Mouse (Mus musculus) hindbrain, embryonic 11.5 days (tissue): Measurements from ENCODE around the gene Babam2. TPM values are rescaled to one million over a fixed set of nuclear protein-coding genes. Genes with fewer than 3 reads are reported as not detected.

ENCODE experiments used
- ATAC-seq: fragments of 200-750 bp; cut with Nextera tagmentation; 2 replicates; pipeline ENCODE4 v1.8.0; 2017; ENCODE audit warnings: mild to moderate bottlenecking, moderate TSS enrichment, moderate library complexity; ENCODE audit not compliant: low FRiP score
- DNase-seq: peaks from one replicate; pipeline ENCODE4 v3.0.0-alpha.2; 2015; ENCODE audit warnings: low spot score
- H3K27ac ChIP-seq: fragments of 300-500 bp; sonication (generic); 2 replicates; pipeline ENCODE4 v1.5.1; 2014; ENCODE audit warnings: mild to moderate bottlenecking, low read depth, low read length
- H3K27me3 ChIP-seq: fragments of 300-500 bp; sonication (generic); 2 replicates; pipeline ENCODE4 v1.6.1; 2014; ENCODE audit warnings: mild to moderate bottlenecking, low read length, moderate library complexity, mixed read lengths; ENCODE audit not compliant: control insufficient read depth, insufficient read depth
- H3K36me3 ChIP-seq: fragments of 300-500 bp; sonication (generic); 2 replicates; pipeline ENCODE4 v1.6.1; 2014; ENCODE audit warnings: mild to moderate bottlenecking, low read length, moderate library complexity, mixed read lengths; ENCODE audit not compliant: control insufficient read depth, insufficient read depth
- H3K4me1 ChIP-seq: fragments of 300-500 bp; sonication (generic); replicated peaks from 2 replicates; pipeline ENCODE4 v1.6.1; 2014; ENCODE audit warnings: low read length, mixed read lengths; ENCODE audit not compliant: control insufficient read depth, insufficient read depth
- H3K4me2 ChIP-seq: fragments of 300-500 bp; sonication (generic); replicated peaks from 2 replicates; pipeline ENCODE4 v1.6.1; 2014; ENCODE audit warnings: mild to moderate bottlenecking, low read depth, low read length
- H3K4me3 ChIP-seq: fragments of 300-500 bp; sonication (generic); 2 replicates; pipeline ENCODE4 v1.5.1; 2014; ENCODE audit warnings: low read depth, low read length
- H3K9ac ChIP-seq: fragments of 300-500 bp; sonication (generic); 2 replicates; pipeline ENCODE4 v1.6.1; 2014; ENCODE audit warnings: low read depth, low read length
- H3K9me3 ChIP-seq: fragments of 300-500 bp; sonication (generic); 2 replicates; pipeline ENCODE4 v1.6.1; 2016; ENCODE audit warnings: low read length; ENCODE audit not compliant: control insufficient read depth
- WGBS: fragments of 180-500 bp; shearing (Covaris S2); extraction: QIAGEN DNeasy Blood & Tissue Kit; methylation state at CpG from one replicate; pipeline ENCODE4 v1.1.7; 2014; 5-methylcytosine and 5-hydroxymethylcytosine counted together
- polyA plus RNA-seq: library from polyadenylated mRNA; unstranded; fragments of >200 nt; fragmentation: Nextera tagmentation; extraction: Ambion mirVana; gene quantifications from 2 replicates; pipeline ENCODE4 v1.2.1, GENCODE M21; 2014

Babam2 gene
- polyA plus RNA-seq, 1 experiment from 2014 or later: 36.2 TPM

DNA sequence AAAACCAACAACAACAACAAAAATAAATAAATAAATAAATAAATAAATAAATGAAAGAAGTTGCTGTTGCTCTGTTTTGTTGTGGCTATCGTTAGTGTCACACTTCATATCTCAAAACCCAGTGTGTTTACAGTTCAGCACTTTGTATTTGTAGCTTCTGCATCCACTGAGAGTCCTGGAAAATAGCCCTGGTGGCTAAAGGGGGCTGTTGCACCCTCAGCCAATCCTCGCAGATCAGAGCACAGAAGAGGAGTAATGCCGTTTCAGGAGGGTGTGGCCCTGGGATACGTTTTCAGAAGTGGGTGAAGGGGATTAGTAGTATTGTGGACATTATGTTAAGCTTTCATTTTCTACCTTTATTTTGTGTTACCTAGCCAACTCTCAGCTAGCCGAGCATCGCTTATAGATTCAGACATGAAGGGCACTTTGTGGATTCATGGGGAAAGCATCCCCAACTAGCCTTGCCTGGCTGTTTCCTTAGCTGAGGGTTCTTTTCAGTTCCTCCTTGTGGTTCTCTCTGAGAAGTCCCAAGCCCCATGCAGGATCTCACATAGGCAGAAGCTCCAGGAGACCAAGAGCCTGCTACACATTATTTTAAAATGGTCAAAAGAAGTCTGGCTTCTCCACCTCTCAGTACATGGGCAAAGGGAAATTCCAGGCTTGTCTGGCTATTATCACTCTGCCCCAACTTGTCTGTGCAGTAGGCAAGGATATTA lies 207.6 kb downstream of the Babam2 start:
- WGBS: 83% methylated on average over 6 of the region's 6 CpGs
- DNase-seq: peak; percentile 3
- H3K27me3 ChIP-seq: no peaks in the 10 kb centered on the region
- no peaks in the 10 kb centered on the region for H3K9me3 ChIP-seq
- ATAC-seq: no peak
- H3K4me3 ChIP-seq: no peak overlapping the region
- H3K27ac ChIP-seq: no peak overlapping the region
- no peaks in the 10 kb centered on the region for H3K4me1 ChIP-seq
- no peaks in the 10 kb centered on the region for H3K36me3 ChIP-seq
- no peak overlapping the region for H3K9ac ChIP-seq
- no peak overlapping the region for H3K4me2 ChIP-seq

DNA sequence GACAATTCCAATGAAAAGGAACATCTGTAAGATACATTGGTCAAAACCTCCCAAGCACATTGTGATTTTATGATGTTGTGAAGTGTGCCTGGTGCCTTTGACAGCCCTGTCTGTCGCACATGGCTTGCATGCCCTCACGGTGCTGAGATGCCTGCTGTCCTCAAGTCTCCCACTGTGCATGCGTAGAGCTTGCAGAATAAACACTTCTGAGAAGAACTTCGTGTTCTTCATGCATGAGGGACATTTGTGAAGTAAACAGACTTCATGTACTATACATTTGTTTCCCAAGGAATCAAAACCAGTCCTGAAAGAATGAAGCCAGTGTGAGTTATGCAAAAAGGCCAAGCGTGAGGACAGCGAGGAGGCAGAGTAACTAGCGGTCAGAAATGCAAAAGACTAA lies 208.3 kb downstream of the Babam2 start:
- no peak overlapping the region for H3K4me3 ChIP-seq
- no peaks in the 10 kb centered on the region for H3K36me3 ChIP-seq
- no peaks in the 10 kb centered on the region for H3K4me1 ChIP-seq
- DNase-seq (no peak), ATAC-seq (no peak)
- 78% methylated on average over 7 of the region's 7 CpGs for WGBS
- H3K4me2 ChIP-seq: no peak overlapping the region
- H3K9me3 ChIP-seq: no peaks in the 10 kb centered on the region
- no peak overlapping the region for H3K9ac ChIP-seq
- no peaks in the 10 kb centered on the region for H3K27me3 ChIP-seq
- no peak overlapping the region for H3K27ac ChIP-seq

DNA sequence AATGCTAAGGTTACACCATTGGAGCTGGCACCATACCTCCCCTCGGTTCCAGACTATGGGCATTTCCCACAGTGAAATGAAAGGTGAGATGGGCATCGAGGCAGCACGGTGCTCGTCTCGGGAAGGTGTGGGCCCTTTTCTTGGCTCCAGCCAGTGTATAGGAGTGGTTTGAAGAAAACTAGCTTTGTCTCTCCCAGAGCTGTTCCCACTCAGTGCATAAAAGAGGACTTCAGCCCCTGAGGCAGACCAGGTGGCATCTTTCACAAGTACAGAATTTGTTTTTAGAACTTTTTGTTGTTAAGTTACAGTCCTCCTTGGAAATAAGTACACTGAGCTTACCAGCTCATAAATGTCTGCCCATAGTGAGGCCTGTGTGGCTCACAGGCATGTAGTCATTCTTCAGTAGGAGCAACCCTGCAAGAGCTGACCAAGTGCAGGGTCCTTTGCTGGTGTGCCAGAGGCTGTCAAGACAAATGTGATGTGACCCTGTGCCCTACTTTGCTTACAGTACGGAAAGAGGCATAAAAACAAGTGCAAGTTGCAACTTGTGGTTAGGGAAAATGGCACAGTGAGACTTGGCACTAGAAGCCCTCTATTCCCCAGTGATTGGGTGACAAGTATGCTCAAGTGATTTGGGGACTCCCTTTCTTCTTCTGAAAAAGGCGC lies 208.9 kb downstream of the Babam2 start:
- DNase-seq (no peak), ATAC-seq (no peak)
- Histone ChIP-seq H3K9ac (no peak overlapping the region), H3K4me3 (no peak overlapping the region), H3K4me2 (no peak overlapping the region), H3K27ac (no peak overlapping the region), H3K27me3 (no peaks in the 10 kb centered on the region), H3K9me3 (no peaks in the 10 kb centered on the region), H3K36me3 (no peaks in the 10 kb centered on the region), H3K4me1 (no peaks in the 10 kb centered on the region)
- 88% methylated on average over 7 of the region's 7 CpGs for WGBS

DNA sequence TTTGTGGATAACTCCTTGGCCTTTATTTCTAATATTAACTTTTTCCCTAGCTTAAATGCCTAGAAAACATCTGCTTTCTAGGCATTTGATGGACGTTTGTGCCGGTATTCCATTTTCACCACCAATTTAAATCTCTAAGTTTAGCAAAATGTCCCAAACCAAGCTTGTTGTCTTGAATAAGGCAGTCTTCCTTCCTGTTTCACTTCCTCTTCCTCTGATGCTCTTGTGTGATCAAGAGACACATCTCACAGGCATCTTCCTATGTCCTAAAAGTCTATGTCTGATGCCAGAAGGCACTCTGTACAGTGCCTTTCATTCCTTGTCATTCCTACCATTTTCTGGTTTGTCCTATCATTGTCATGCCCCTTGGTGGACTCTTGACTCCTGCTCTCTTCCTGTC lies 210.5 kb downstream of the Babam2 start:
- H3K9me3 ChIP-seq: no peaks in the 10 kb centered on the region
- DNase-seq: no peak
- no peak overlapping the region for H3K9ac ChIP-seq
- no peak for ATAC-seq
- H3K4me2 ChIP-seq: no peak overlapping the region
- no peaks in the 10 kb centered on the region for H3K27me3 ChIP-seq
- H3K36me3 ChIP-seq: no peaks in the 10 kb centered on the region
- 96% methylated on average over 2 of the region's 2 CpGs for WGBS
- no peaks in the 10 kb centered on the region for H3K4me1 ChIP-seq
- no peak overlapping the region for H3K27ac ChIP-seq
- H3K4me3 ChIP-seq: no peak overlapping the region

- ATAC-seq (no peak), DNase-seq (no peak)
- Histone ChIP-seq H3K36me3 (no peaks in the 10 kb centered on the region), H3K4me2 (no peak overlapping the region), H3K9me3 (no peaks in the 10 kb centered on the region), H3K4me3 (no peak overlapping the region), H3K4me1 (no peaks in the 10 kb centered on the region), H3K27me3 (no peaks in the 10 kb centered on the region), H3K27ac (no peak overlapping the region), H3K9ac (no peak overlapping the region)
- 92% methylated on average over 2 of the region's 2 CpGs for WGBS
Observed at GRCm38 (mm10) chr5:31908818-31909217, 211.3 kb downstream of the Babam2 start.

DNA sequence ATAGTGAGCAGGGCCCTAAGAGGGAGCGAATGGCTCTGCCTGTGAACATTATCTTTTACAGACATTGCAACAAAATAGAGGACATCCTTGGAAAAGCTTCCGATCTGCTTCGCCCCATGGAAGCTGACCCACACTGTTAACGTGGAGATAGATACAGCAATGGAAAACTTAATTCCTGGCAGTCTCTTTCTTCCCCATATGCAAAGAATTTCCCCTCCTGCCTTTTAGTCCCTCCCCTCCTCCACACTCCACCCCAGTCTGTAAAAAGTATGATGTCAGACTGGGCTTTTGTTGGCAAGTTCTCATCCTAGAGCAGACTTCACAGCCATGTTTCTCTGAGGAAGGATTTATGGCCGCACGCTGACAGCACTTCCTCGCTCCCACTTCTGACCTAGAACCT lies 218.8 kb downstream of the Babam2 start:
- Histone ChIP-seq H3K4me1 (no peaks in the 10 kb centered on the region), H3K27me3 (no peaks in the 10 kb centered on the region), H3K9me3 (no peaks in the 10 kb centered on the region), H3K4me3 (no peak overlapping the region), H3K27ac (no peak overlapping the region), H3K36me3 (no peaks in the 10 kb centered on the region), H3K4me2 (no peak overlapping the region), H3K9ac (no peak overlapping the region)
- ATAC-seq (no peak), DNase-seq (no peak)
- 93% methylated on average over 7 of the region's 7 CpGs for WGBS

GRCm38 (mm10) chr5:31918566-31918965 lies 221.1 kb downstream of the Babam2 start:
- Histone ChIP-seq H3K4me1 (no peaks in the 10 kb centered on the region), H3K27me3 (no peaks in the 10 kb centered on the region), H3K4me3 (no peak overlapping the region), H3K27ac (no peak overlapping the region), H3K36me3 (no peaks in the 10 kb centered on the region), H3K9ac (no peak overlapping the region), H3K4me2 (no peak overlapping the region), H3K9me3 (no peaks in the 10 kb centered on the region)
- 94% methylated on average over 4 of the region's 4 CpGs for WGBS
- DNase-seq (no peak), ATAC-seq (no peak)

DNA sequence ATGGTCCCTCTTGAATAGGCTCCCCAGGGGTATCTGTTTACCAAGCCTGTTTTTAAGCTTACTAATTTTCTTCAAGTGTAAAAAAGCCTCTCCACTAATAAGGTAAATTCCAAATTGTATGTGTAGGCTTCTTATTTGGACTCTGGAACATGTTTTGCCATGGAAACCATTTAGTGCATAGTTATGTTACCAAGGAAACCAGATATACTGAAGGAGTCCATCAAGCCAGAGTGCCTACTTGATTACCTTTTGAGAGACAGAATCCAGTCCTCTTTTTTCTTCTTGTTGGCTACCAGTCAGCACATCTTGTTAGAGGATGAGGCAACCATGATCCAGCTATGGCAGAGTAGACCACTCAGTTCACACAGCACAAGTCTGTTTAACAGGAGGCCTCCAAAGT lies 222.6 kb downstream of the Babam2 start:
- Histone ChIP-seq H3K9ac (no peak overlapping the region), H3K4me1 (no peaks in the 10 kb centered on the region), H3K4me2 (no peak overlapping the region), H3K4me3 (no peak overlapping the region), H3K27me3 (no peaks in the 10 kb centered on the region), H3K9me3 (no peaks in the 10 kb centered on the region), H3K27ac (no peak overlapping the region), H3K36me3 (no peaks in the 10 kb centered on the region)
- no peak for ATAC-seq
- DNase-seq: no peak

DNA sequence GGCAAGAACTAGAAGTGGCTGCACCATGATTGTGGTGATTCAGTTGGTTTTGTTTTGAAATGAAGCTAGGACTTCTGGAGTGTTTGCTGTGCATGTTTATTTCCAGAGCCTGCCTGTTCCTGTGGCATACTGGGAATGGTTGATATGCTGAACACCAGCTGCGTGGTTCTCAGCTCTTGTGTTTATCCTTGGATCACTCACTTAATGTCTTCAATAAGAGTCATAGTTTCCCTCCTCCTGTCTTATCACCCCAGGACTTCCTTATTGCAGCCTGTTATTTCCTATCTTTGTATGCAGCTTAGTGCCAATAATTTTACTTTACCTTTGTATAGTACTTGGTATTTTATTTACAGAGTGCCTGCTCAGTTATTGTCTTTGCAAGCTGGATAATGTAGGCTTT lies 223.4 kb downstream of the Babam2 start:
- 70% methylated on average over 1 of the region's 1 CpGs for WGBS
- no peak overlapping the region for H3K27ac ChIP-seq
- H3K9me3 ChIP-seq: no peaks in the 10 kb centered on the region
- no peaks in the 10 kb centered on the region for H3K27me3 ChIP-seq
- no peaks in the 10 kb centered on the region for H3K36me3 ChIP-seq
- H3K4me1 ChIP-seq: no peaks in the 10 kb centered on the region
- no peak for DNase-seq
- no peak overlapping the region for H3K4me3 ChIP-seq
- H3K9ac ChIP-seq: no peak overlapping the region
- ATAC-seq: no peak
- H3K4me2 ChIP-seq: no peak overlapping the region
